Mouse (Mus musculus) G1E (cell line): ENCODE results near the gene Tesk1.

ENCODE experiments used
- CTCF ChIP-seq: IDR thresholded peaks from 2 replicates; pipeline ENCODE4 v1.5.1; 2012; ENCODE audit warnings: low read depth, low read length, inconsistent platforms, mixed read lengths
- GATA1 ChIP-seq: IDR thresholded peaks from 2 replicates; pipeline ENCODE4 v1.6.1; 2012; ENCODE audit warnings: borderline replicate concordance, low read length, inconsistent platforms, mixed read lengths
- GATA2 ChIP-seq: IDR thresholded peaks from 2 replicates; pipeline ENCODE4 v1.6.1; 2012; ENCODE audit warnings: low read depth, low read length, inconsistent platforms, borderline replicate concordance
- POLR2AphosphoS5 ChIP-seq: IDR thresholded peaks from 2 replicates; pipeline ENCODE4 v1.6.1; 2012; ENCODE audit warnings: low read depth, low read length, inconsistent platforms; ENCODE audit not compliant: insufficient replicate concordance
- TAL1 ChIP-seq: conservative IDR thresholded peaks from 2 replicates; pipeline ENCODE4 v1.6.1; 2012; ENCODE audit warnings: low read depth, low read length, inconsistent platforms, mixed read lengths

DNA sequence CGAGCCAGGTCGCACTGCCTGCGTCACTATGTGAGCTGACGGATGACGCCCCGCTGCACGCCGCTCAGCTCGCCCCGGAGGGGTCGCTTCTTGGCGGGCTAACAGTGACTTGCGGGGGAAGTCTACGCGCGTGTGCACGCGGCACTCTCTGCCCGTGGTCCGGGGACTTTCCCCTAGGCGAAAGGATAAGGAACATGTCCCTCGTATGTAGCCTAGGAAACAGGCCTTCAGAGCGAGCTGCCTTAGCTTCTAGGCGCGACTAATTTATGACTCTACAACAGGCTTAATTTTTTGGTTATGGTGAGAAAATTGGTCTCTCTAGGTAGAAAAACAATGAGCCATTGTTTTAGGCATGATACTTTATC lies 51.1 kb downstream of the Tesk1 start, which contains the start of gene Ccdc107:
- TF ChIP-seq CTCF = no peak
- no peak for TF ChIP-seq GATA1
- no peak for TF ChIP-seq TAL1
- TF ChIP-seq POLR2AphosphoS5 = no peak
- TF ChIP-seq GATA2 = no peak
